Mouse (Mus musculus): ENCODE results near the gene Crb3.
"Not testable (repeated sequence)": the region's sequence is repeated elsewhere in the genome, so short reads cannot be mapped to it uniquely, and the experiment has no call there.

Crb3 gene

GRCm38 (mm10) chr17:57058891-57059485, at the start of gene Crb3:
TSS of gene Crb3 (plus strand) at chr17:57059105.
- no peak for DNase-seq (ENCODE audit: extremely low read depth, insufficient read length, low spot score)

GRCm38 (mm10) chr17:57010911-57011235, 48.0 kb upstream of the Crb3 start:
- no peak for DNase-seq (ENCODE audit: extremely low read depth, insufficient read length, low spot score)

GRCm38 (mm10) chr17:57011236-57012141, 47.4 kb upstream of the Crb3 start, which contains the start of the genes Gtf2f1 and Gm17949:
TSS of gene Gtf2f1 (minus strand) at chr17:57011288.
TSS of gene Gm17949 (plus strand) at chr17:57011469.
- DNase-seq (ENCODE audit: extremely low read depth, insufficient read length, low spot score), result peak; percentile 98

GRCm38 (mm10) chr17:57012245-57012795, 46.6 kb upstream of the Crb3 start:
- DNase-seq (ENCODE audit: extremely low read depth, insufficient read length, low spot score), result no peak

DNA sequence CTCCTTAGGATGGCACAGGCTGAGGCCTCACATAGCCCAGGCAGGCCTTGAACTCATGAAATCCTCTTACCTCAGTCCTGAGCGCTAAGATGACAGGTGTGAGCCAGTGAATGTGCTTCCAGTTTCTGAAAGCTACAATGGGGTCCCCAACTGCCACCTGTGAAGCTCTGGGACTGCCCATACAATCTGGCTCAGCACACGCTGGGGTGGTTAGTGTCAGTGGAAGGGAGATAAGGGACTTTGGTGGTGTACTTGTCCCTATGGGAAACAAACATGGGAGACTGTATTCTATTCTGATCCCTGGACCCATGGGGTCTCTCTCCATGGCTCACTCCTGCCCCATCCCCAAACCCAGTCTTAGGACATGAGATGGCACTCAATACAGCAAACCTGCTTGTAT, 39.2 kb upstream of the Crb3 start:
- no peak for DNase-seq (ENCODE audit: extremely low read depth, insufficient read length, low spot score)

DNA sequence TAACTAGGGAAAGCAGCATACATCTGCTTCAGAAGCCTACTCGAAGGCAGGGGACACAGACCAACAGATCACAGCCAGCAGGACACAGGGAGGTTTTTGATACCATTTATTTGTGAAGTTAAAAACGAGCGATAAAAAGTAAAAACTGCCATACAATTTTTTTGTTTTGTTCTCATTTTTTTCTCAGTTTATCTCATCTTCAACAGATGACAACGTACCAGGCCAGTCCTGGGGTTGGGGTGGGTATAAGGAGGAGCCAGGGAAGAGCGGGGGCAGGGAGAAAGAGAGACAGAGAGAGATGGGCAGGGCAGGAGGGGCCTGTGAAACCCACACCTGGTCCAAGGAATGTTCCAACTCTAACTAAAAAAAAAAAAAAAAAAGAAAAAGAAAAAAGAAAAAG, 37.9 kb upstream of the Crb3 start:
- DNase-seq (ENCODE audit: extremely low read depth, insufficient read length, low spot score), result no peak

DNA sequence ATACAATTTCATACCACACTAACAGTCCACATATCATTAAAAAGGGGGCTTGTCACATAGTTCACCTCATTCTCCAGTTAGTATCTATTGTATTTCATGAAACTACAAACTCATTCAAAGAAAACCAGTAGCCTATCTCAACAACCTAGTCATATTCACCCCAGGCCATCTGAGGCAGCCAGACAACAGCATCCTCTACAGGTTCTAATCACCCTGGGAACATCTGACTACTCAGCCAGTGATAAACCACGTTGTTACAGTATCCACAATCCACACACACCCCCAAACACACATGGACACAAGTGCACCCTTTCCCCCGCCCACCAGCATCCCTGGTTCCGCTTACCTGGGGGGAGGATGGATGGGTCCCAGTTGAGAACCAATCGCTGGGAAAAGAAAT, 31.4 kb upstream of the Crb3 start:
- no peak for DNase-seq (ENCODE audit: extremely low read depth, insufficient read length, low spot score)

DNA sequence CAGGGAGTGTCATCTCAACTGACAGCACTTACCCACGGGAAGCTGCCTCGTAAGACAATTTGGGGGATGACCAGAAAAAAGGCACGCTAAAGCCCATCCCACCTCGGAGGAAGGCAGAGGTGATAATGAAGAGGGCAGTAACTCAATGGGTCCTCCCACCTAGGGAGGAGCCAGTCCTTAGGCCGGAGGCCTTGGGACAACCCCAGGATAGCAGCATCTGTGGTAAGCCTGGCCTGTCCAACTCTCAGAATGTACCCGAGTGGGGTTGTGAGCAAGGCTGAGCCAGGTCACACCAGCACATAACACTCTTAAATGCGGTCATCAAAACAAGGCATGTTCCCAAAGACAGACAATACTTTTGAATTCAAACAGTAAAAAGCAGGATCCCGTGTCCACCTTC, 29.2 kb upstream of the Crb3 start:
- no peak for DNase-seq (ENCODE audit: extremely low read depth, insufficient read length, low spot score)

- no peak for DNase-seq (ENCODE audit: extremely low read depth, insufficient read length, low spot score)
Measured at GRCm38 (mm10) chr17:57030931-57031660, 27.8 kb upstream of the Crb3 start, which contains the start of gene Khsrp. TSS of gene Khsrp (minus strand) at chr17:57031522.

DNA sequence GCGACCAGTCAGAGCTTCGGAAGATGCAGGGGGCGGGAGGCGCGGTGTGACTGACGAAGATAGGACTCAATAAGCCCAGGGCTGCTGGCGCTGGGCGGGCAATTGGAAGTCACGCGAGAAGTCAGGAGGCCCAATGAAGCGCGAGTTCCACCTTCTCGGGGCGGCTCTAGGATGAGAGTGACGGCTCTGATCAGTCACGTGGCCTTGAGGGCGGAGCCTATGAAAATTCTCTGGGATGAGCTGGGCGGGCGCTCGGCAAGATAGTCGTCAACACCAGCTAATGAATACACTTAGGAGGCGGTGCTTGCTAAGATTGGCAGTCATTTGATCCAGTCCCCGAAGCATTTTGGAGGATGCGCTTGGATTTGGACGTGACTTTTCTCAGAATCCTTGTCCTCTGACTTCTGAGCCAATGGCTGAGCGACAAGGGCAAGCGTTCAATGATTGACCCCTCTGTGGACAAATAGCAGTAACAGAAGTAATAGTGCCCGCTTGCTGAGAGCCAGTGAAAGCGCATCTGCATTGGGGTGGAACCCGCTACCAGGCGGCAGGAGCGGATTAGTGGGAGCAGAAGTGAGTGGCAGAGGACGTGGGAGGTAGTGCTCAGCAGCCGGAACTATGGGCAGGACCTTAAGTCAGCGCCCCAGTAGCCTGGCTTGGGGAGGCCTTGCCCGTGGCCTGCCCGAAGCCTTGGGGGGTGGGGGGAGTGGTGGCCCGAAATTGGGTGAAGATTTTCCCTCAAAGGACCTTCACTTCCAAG, 27.1 kb upstream of the Crb3 start:
- peak; percentile 99 for DNase-seq (ENCODE audit: extremely low read depth, insufficient read length, low spot score)

DNA sequence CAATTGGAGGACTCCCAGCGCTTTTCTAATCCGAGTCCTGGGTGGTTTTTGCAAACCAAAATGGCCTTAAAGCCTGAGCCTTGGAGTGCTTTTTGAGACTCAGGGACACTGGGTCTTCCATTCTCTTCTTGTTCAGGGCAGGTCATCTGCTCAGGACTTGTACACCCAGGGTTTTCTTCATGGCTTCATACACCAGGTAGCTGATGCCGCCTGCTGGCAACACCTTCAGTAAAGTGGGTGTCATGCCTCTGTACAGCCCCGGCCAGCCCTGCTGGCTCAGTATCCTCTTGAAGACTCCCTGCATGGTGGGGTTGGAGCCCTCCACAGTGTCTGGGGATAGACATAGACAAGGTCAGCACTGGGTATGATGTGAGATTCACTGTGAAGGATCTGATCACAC, 26.1 kb upstream of the Crb3 start:
- DNase-seq (ENCODE audit: extremely low read depth, insufficient read length, low spot score), result no peak

GRCm38 (mm10) chr17:57038978-57039377, 19.9 kb upstream of the Crb3 start:
- no peak for DNase-seq (ENCODE audit: extremely low read depth, insufficient read length, low spot score)

- no peak for DNase-seq (ENCODE audit: extremely low read depth, insufficient read length, low spot score)
Measured at GRCm38 (mm10) chr17:57041554-57041953, 17.4 kb upstream of the Crb3 start, which contains the start of gene Slc25a41. TSS of gene Slc25a41 (minus strand) at chr17:57041654.

DNA sequence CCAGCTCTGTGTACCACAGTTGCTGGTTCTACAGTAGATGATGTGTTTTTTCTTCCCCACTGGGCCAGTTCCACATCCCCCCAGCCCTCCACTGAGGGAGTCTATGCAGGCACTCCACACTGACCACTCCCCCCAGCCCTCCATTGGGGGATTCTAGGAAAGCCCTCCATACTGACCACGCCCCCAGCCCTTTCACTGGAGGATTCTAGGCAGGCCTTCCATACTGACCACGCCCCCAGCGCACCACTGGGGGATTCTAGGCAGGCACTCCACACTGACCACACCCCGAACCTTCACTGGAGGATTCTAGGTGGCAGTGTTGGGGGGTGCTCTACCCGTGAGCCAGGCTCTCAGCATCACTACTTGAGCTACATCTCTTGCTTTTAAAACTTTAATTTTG, 11.5 kb upstream of the Crb3 start:
- no peak for DNase-seq (ENCODE audit: extremely low read depth, insufficient read length, low spot score)

GRCm38 (mm10) chr17:57048816-57049215, 10.1 kb upstream of the Crb3 start:
- DNase-seq (ENCODE audit: extremely low read depth, insufficient read length, low spot score), result no peak

DNA sequence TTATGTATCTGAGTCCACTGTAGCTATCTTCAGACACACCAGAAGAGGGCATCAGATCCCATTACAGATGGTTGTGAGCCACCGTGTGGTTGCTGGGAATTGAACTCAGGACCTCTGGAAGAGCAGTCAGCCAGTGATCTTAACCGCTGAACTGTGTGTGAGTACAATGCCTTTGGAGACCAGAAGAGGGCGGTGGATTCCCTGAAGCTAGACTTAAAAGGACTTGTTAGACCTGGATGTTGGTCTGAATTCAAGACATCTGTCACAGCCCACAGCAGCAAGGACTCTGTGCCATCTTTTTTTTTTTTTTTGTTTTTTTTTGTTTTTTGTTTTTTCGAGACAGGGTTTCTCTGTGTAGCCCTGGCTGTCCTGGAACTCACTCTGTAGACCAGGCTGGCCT, 7.2 kb upstream of the Crb3 start:
- DNase-seq (ENCODE audit: extremely low read depth, insufficient read length, low spot score), result not testable (repeated sequence)

GRCm38 (mm10) chr17:57056246-57056645, 2.7 kb upstream of the Crb3 start:
- no peak for DNase-seq (ENCODE audit: extremely low read depth, insufficient read length, low spot score)

DNA sequence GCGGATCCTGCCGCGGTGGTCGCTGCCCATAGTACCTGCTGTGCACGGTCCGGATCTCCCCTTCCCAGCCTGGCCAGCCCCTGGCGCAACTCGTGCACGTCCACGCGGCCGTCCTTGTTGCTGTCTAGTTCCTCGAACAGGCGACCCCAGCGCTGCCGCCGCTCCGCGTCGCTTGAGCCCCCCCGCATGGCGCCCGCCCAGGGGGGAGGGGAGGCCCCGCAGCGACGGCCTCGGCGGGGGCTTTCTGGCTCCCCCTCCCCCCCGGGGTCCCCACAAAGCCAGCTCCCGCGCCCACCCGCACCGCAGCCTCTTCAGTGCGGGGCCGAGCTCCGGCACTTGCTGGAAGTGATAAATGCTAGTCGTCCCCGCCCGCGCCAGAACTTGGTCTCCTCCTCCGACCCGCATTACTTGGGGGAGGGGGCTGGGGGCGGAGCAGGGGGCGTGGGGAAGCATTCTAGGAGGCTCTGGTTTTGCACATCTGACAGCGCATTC, 627 bp downstream of the Crb3 start, which contains the start of gene Slc25a23:
Gene Slc25a23 (minus strand): TSS at position 378 of the 492 bp plus-strand sequence.
- no peak for DNase-seq (ENCODE audit: extremely low read depth, insufficient read length, low spot score)

- peak; percentile 92 for DNase-seq (ENCODE audit: extremely low read depth, insufficient read length, low spot score)
Measured at GRCm38 (mm10) chr17:57060231-57060801, 1.4 kb downstream of the Crb3 start.

DNA sequence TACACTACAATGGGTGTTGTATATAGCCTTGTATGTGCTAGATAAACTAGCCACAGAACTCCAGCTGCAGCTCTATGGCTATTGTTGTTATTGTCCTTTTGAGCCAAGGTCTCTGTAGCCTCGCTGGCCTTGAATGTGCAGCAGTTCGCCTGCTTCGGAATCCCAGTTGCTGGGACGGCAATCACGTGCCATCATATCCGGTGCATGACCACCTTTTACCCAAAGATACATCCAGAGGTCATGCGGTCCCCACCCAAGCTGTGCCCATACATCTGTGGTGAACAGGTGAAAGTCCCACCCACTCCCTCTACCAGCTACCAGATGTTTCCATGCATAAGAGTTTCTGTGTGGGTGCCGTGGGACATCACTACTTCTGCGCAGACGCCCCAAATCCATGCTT, 2.2 kb downstream of the Crb3 start:
- DNase-seq (ENCODE audit: extremely low read depth, insufficient read length, low spot score), result no peak
